Comparison of ENCODE assay signal across 30 mouse cellular contexts in genomic region chr14:57075537-57075936, GRCm38 (mm10). TPM values are rescaled to one million over a fixed set of nuclear protein-coding genes. Genes with fewer than 3 reads are reported as not detected.
A peak's percentile ranks its signal among the peaks of the same experiment; 100 is the strongest.
DNase-seq lines count a peak whose midpoint lies in the region; ATAC-seq and TF ChIP-seq lines count a peak whose summit lies in the region.
"Had no signal": no experiment of that assay in that cellular context is flagged by ENCODE, and none has a peak within 500 bp of the region (broad histone marks: within the 10 kb centered on the region; RNA-seq: fewer than 3 reads in every experiment).

No protein-coding gene starts in this region.

- no peak overlapping the region for H3K9ac ChIP-seq in intestine, embryonic 16.5 days (ENCODE audit: low read depth, low read length)
- H3K9ac ChIP-seq in intestine, embryonic 15.5 days, result no peak overlapping the region
- H3K9ac ChIP-seq in intestine, postnatal 0 days (ENCODE audit: low read depth, low read length), result no peak overlapping the region
- H3K9ac ChIP-seq: heart, embryonic 13.5 days; hindbrain, embryonic 14.5 days; liver, embryonic 13.5 days; midbrain, embryonic 15.5 days had no signal

- H3K4me3 ChIP-seq in intestine, embryonic 16.5 days (ENCODE audit: low read length), result no peak overlapping the region
- H3K4me3 ChIP-seq in intestine, embryonic 15.5 days (replicated peaks), result no peak overlapping the region
- H3K4me3 ChIP-seq in layer of hippocampus, adult 2 months, result no peak overlapping the region
- no peak overlapping the region for H3K4me3 ChIP-seq in intestine, postnatal 0 days (ENCODE audit: low read depth, low read length)
- H3K4me3 ChIP-seq: forebrain, embryonic 10.5 days; heart, adult 2 months; heart, embryonic 13.5 days; limb, embryonic 10.5 days; liver, embryonic 13.5 days; megakaryocyte, embryonic 14.5 days; midbrain, embryonic 15.5 days had no signal

- 75% methylated on average over 6 of the region's 6 CpGs for WGBS in intestine, embryonic 16.5 days
- 78% methylated on average over 6 of the region's 6 CpGs for WGBS in intestine, embryonic 15.5 days
- 59% methylated on average over 6 of the region's 6 CpGs for whole genome bisulfite sequencing in intestine, postnatal 0 days

- H3K27ac ChIP-seq in intestine, embryonic 16.5 days (ENCODE audit: low read length), result no peak overlapping the region
- no peak overlapping the region for H3K27ac ChIP-seq in intestine, embryonic 15.5 days
- H3K27ac ChIP-seq in layer of hippocampus, adult 2 months, result no peak overlapping the region
- no peak overlapping the region for H3K27ac ChIP-seq in intestine, postnatal 0 days (ENCODE audit: low read depth, low read length)
- H3K27ac ChIP-seq: forebrain, embryonic 10.5 days; heart, adult 2 months; heart, embryonic 13.5 days; hindbrain, embryonic 14.5 days; limb, embryonic 10.5 days; liver, embryonic 13.5 days; midbrain, embryonic 15.5 days had no signal

- no peaks in the 10 kb centered on the region; the same call in 1 of the 2 replicates for H3K4me1 ChIP-seq in intestine, embryonic 16.5 days (ENCODE audit: control insufficient read depth, insufficient read depth, low read length)
- H3K4me1 ChIP-seq in intestine, embryonic 15.5 days (replicated peaks), result no peaks in the 10 kb centered on the region
- peaks cover 4% of the 10 kb centered on the region for H3K4me1 ChIP-seq in intestine, postnatal 0 days (replicated peaks; ENCODE audit: control insufficient read depth, insufficient read depth, low read length)
- H3K4me1 ChIP-seq: heart, embryonic 13.5 days; liver, embryonic 13.5 days; megakaryocyte, embryonic 14.5 days; midbrain, embryonic 15.5 days had no signal

- no peaks in the 10 kb centered on the region for H3K9me3 ChIP-seq in intestine, embryonic 16.5 days (ENCODE audit: control insufficient read depth, low read length)
- no peaks in the 10 kb centered on the region for H3K9me3 ChIP-seq in intestine, embryonic 15.5 days
- H3K9me3 ChIP-seq in intestine, postnatal 0 days (ENCODE audit: control insufficient read depth), result no peaks in the 10 kb centered on the region
- H3K9me3 ChIP-seq: forebrain, embryonic 10.5 days; heart, embryonic 13.5 days; limb, embryonic 10.5 days; liver, embryonic 13.5 days; midbrain, embryonic 15.5 days had no signal

- no peak overlapping the region for H3K4me2 ChIP-seq in intestine, embryonic 16.5 days (ENCODE audit: low read depth, low read length)
- H3K4me2 ChIP-seq in intestine, embryonic 15.5 days (replicated peaks), result no peak overlapping the region
- no peak overlapping the region for H3K4me2 ChIP-seq in intestine, postnatal 0 days (replicated peaks; ENCODE audit: low read depth)
- H3K4me2 ChIP-seq: heart, embryonic 13.5 days; hindbrain, embryonic 14.5 days; liver, embryonic 13.5 days; midbrain, embryonic 15.5 days had no signal

- no peaks in the 10 kb centered on the region for H3K27me3 ChIP-seq in intestine, embryonic 16.5 days (replicated peaks; ENCODE audit: control insufficient read depth, insufficient read depth, low read length)
- no peaks in the 10 kb centered on the region for H3K27me3 ChIP-seq in intestine, embryonic 15.5 days (replicated peaks)
- no peaks in the 10 kb centered on the region for H3K27me3 ChIP-seq in intestine, postnatal 0 days (replicated peaks; ENCODE audit: control insufficient read depth, insufficient read depth, low read length)
- H3K27me3 ChIP-seq: heart, embryonic 13.5 days; liver, embryonic 13.5 days; midbrain, embryonic 15.5 days had no signal

- peak; percentile 36 for TF ChIP-seq CTCF in layer of hippocampus, adult 2 months (conservative IDR thresholded peaks at IDR 0.05)
- TF ChIP-seq CTCF in intestine, postnatal 0 days (IDR thresholded peaks at IDR 0.05; ENCODE audit: low read depth), result peak; percentile 79

- H3K36me3 ChIP-seq in intestine, embryonic 16.5 days (ENCODE audit: control insufficient read depth, insufficient read depth, low read length), result no peaks in the 10 kb centered on the region
- H3K36me3 ChIP-seq in intestine, embryonic 15.5 days, result no peaks in the 10 kb centered on the region
- H3K36me3 ChIP-seq in intestine, postnatal 0 days (ENCODE audit: control insufficient read depth, insufficient read depth), result no peaks in the 10 kb centered on the region
- H3K36me3 ChIP-seq: forebrain, embryonic 10.5 days; heart, embryonic 13.5 days; limb, embryonic 10.5 days; liver, embryonic 13.5 days; midbrain, embryonic 15.5 days had no signal

- DNase-seq in layer of hippocampus, adult 2 months (ENCODE audit: low spot score in 2 of 2), result no peak
- no peak for DNase-seq in layer of hippocampus, adult 11-12 months (ENCODE audit: low spot score)
- DNase-seq in lung, postnatal 36 days, result peak; percentile 6
- no peak for DNase-seq in lung, postnatal 25 days (ENCODE audit: low spot score)
- no peak for DNase-seq in frontal cortex, adult 2 months (ENCODE audit: extremely low spot score in 1 of 2, low spot score in 1 of 2)
- DNase-seq: adrenal gland, postnatal 36 days; cerebellum, adult 11 months; cerebellum, adult 9-11 months; gastrocnemius, postnatal 36 days; heart, adult 2 months; heart, postnatal 36 days; liver, embryonic 13.5 days; lung, postnatal 10 days; thymus, postnatal 36 days had no signal

- ATAC-seq in intestine, embryonic 16.5 days, result peak; percentile 40
- no peak for ATAC-seq in intestine, embryonic 15.5 days
- peak; percentile 72 for ATAC-seq in intestine, postnatal 0 days
- ATAC-seq: CD4-positive, CD25-positive, alpha-beta regulatory T cell, adult 4 months; inflammation-experienced regulatory T-cells, adult 6 months; midbrain, embryonic 15.5 days had no signal

RNA-seq across cellular contexts. Expression of gene Gja3, which starts 17.6 kb away (rescaled TPM):
- polyA plus RNA-seq in intestine, embryonic 16.5 days (2015; fragmentation: Nextera tagmentation; extraction: Ambion mirVana), result 0.13 and 0.26 TPM in 2 replicates
- 0.06 and 0.19 TPM in 2 replicates for polyA plus RNA-seq in intestine, embryonic 15.5 days (2015; fragmentation: Nextera tagmentation; extraction: Ambion mirVana)
- under 1 TPM; 0.32 to 0.33 TPM for total RNA-seq in layer of hippocampus, adult 2 months (2021)
- 0.09 and 0.13 TPM in 2 replicates for polyA plus RNA-seq in intestine, postnatal 0 days (2015; fragmentation: Nextera tagmentation; extraction: Ambion mirVana)
- 0.15 and 0.18 TPM in 2 replicates for polyA plus RNA-seq in frontal cortex, adult 2 months (2012; rRNA removed)
- total RNA-seq: adrenal gland, adult 18-20 months; adrenal gland, postnatal 36 days; gastrocnemius, adult 18-20 months had no signal
- polyA plus RNA-seq: CD4-positive, CD25-positive, alpha-beta regulatory T cell, adult 4 months; inflammation-experienced regulatory T-cells, adult 6 months; neural tube, embryonic 14.5 days had no signal

RNA-seq across cellular contexts. Expression of gene Gjb2, which starts 29.0 kb away (rescaled TPM):
- polyA plus RNA-seq in intestine, embryonic 16.5 days (2015; fragmentation: Nextera tagmentation; extraction: Ambion mirVana), result 8.3 and 9.0 TPM in 2 replicates
- 5.6 and 6.5 TPM in 2 replicates for polyA plus RNA-seq in intestine, embryonic 15.5 days (2015; fragmentation: Nextera tagmentation; extraction: Ambion mirVana)
- total RNA-seq in layer of hippocampus, adult 2 months (2021), result 1 to 10 TPM; 6.2 to 9.5 TPM
- 50.0 and 53.4 TPM in 2 replicates for polyA plus RNA-seq in intestine, postnatal 0 days (2015; fragmentation: Nextera tagmentation; extraction: Ambion mirVana)
- polyA plus RNA-seq in frontal cortex, adult 2 months (2012; rRNA removed), result 12.4 and 14.0 TPM in 2 replicates
- total RNA-seq: heart, adult 2 months; heart, postnatal 36 days had no signal

RNA-seq across cellular contexts. Expression of gene Gm4491, which starts 40.1 kb away (rescaled TPM):
- polyA plus RNA-seq in intestine, embryonic 16.5 days (2015; fragmentation: Nextera tagmentation; extraction: Ambion mirVana), result not detected in 2 replicates
- polyA plus RNA-seq in intestine, embryonic 15.5 days (2015; fragmentation: Nextera tagmentation; extraction: Ambion mirVana), result 0.09 TPM in 1 of 2 replicates, not detected in the other
- under 1 TPM; 0.79 to 0.91 TPM for total RNA-seq in layer of hippocampus, adult 2 months (2021)
- 0.13 and 0.20 TPM in 2 replicates for polyA plus RNA-seq in intestine, postnatal 0 days (2015; fragmentation: Nextera tagmentation; extraction: Ambion mirVana)
- 0.54 and 0.55 TPM in 2 replicates for polyA plus RNA-seq in frontal cortex, adult 2 months (2012; rRNA removed)
- total RNA-seq: adrenal gland, adult 18-20 months; adrenal gland, postnatal 36 days; gastrocnemius, adult 18-20 months; gastrocnemius, postnatal 36 days; heart, adult 2 months; heart, postnatal 36 days had no signal
- polyA plus RNA-seq: embryonic facial prominence, embryonic 11.5 days; forebrain, embryonic 10.5 days; heart, adult 2 months; heart, embryonic 13.5 days; hindbrain, embryonic 14.5 days; inflammation-experienced regulatory T-cells, adult 6 months; limb, embryonic 10.5 days; liver, embryonic 13.5 days; midbrain, embryonic 15.5 days; neural tube, embryonic 14.5 days; stomach, embryonic 14.5 days had no signal

RNA-seq across cellular contexts. Expression of gene Gjb6, which starts 57.9 kb away (rescaled TPM):
- 0.10 and 0.20 TPM in 2 replicates for polyA plus RNA-seq in intestine, embryonic 16.5 days (2015; fragmentation: Nextera tagmentation; extraction: Ambion mirVana)
- 0.20 and 0.70 TPM in 2 replicates for polyA plus RNA-seq in intestine, embryonic 15.5 days (2015; fragmentation: Nextera tagmentation; extraction: Ambion mirVana)
- 100 to 1,000 TPM; 115 to 117 TPM for total RNA-seq in layer of hippocampus, adult 2 months (2021)
- 0.33 and 0.63 TPM in 2 replicates for polyA plus RNA-seq in intestine, postnatal 0 days (2015; fragmentation: Nextera tagmentation; extraction: Ambion mirVana)
- 71.7 and 92.0 TPM in 2 replicates for polyA plus RNA-seq in frontal cortex, adult 2 months (2012; rRNA removed)
- total RNA-seq: adrenal gland, adult 18-20 months; adrenal gland, postnatal 36 days; gastrocnemius, adult 18-20 months; gastrocnemius, postnatal 36 days; heart, adult 2 months; heart, postnatal 36 days had no signal
- polyA plus RNA-seq: heart, adult 2 months; inflammation-experienced regulatory T-cells, adult 6 months had no signal
